Mouse (Mus musculus): ENCODE results near the gene Shcbp1. TPM values are rescaled to one million over a fixed set of nuclear protein-coding genes. Genes with fewer than 3 reads are reported as not detected.

Gene Shcbp1
- polyA plus RNA-seq, 1 experiment from 2014 or later: 99.5 TPM

Other genes starting within 250 kb of the Shcbp1 start
- 12.0 and 14.2 TPM in 2 replicates for gene Zfp958, start 166.4 kb downstream of the Shcbp1 start, polyA plus RNA-seq (2016; fragmentation: Nextera tagmentation; extraction: Ambion mirVana)

Data from limb, embryonic 10.5 days (tissue).